Mouse (Mus musculus): ENCODE results near the gene Psmd9.

DNA sequence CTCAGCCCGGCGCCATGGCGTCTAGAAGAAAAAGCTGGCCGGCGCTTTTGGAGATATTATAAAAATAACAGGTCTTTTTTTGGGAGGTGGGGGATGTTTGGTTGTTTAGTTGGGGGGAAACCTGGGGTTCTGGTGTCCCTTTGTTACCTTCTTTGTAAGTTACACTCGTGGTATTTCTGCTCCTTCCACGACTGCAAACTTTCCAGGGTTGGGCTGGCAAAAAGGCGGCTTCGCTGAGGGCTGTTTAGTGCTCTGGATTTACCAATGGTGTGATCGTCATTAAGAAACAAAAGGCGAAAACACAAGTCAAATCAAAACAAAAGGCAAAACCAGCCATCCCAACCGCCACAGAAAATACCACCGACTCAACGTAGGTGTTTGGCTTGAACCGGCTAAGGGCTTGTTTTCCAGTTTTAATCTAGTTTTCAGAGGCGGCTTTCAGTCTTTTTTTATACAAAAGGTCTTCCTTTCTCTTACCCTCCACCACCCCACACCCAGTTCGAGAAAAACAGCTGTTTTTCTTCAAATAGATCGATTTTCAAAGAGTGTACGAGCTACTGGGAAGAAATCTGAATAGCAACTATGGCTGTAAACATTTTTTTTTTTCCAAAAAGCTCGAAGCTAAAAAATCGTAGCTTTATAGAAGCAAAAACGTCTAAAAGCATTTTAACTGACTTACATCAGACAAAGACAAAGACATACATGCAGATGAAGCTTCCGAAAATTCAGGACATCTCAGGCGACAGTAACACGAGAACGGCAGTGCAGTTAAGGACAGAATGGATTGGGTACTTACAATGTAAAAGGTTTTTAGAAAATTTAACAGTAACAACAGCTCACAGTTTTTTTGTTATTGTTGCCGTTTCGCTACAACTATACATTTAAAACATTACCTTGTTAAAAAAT is 29.2 kb upstream of the Psmd9 start:
- no peak for TF ChIP-seq CHD2 (IDR thresholded peaks at IDR 0.05; ENCODE audit: low read depth, low read length)
- no peak for TF ChIP-seq ZNF384 (IDR thresholded peaks at IDR 0.05; ENCODE audit: low read depth, low read length)
